Mouse (Mus musculus) midbrain, postnatal 0 days (tissue): Measurements from ENCODE around the gene Vps72. TPM values are rescaled to one million over a fixed set of nuclear protein-coding genes. Genes with fewer than 3 reads are reported as not detected.

Experiments used
- ATAC-seq: fragments of 200-750 bp; cut with Nextera tagmentation; 2 replicates; pipeline ENCODE4 v1.8.0; 2017; ENCODE audit warnings: moderate number of reproducible peaks, mild to moderate bottlenecking, moderate TSS enrichment, moderate library complexity; ENCODE audit not compliant: low FRiP score
- DNase-seq: peaks from one replicate; pipeline ENCODE4 v3.0.0-alpha.2; 2015; ENCODE audit warnings: low spot score
- H3K27ac ChIP-seq: fragments of 300-500 bp; sonication (generic); 2 replicates; pipeline ENCODE4 v1.5.1; 2014; ENCODE audit warnings: low read depth, mild to moderate bottlenecking, low read length, mixed read lengths
- H3K27me3 ChIP-seq: fragments of 300-500 bp; sonication (generic); 2 replicates; pipeline ENCODE4 v1.6.1; 2014; ENCODE audit warnings: low read length, control low read depth, mixed read lengths; ENCODE audit not compliant: insufficient read depth
- H3K36me3 ChIP-seq: fragments of 300-500 bp; sonication (generic); 2 replicates; pipeline ENCODE4 v1.6.1; 2014; ENCODE audit warnings: low read length, control low read depth, mixed read lengths; ENCODE audit not compliant: insufficient read depth
- H3K4me1 ChIP-seq: fragments of 300-500 bp; sonication (generic); 2 replicates; pipeline ENCODE4 v1.6.1; 2014; ENCODE audit warnings: mild to moderate bottlenecking, control low read depth, antibody characterized with exemption, low read length, mixed read lengths; ENCODE audit not compliant: insufficient read depth
- H3K4me2 ChIP-seq: fragments of 300-500 bp; sonication (generic); 2 replicates; pipeline ENCODE4 v1.6.1; 2014; ENCODE audit warnings: low read depth, mild to moderate bottlenecking, low read length, mixed read lengths; ENCODE audit not compliant: poor library complexity, severe bottlenecking
- H3K4me3 ChIP-seq: fragments of 300-500 bp; sonication (generic); 2 replicates; pipeline ENCODE4 v1.5.1; 2014; ENCODE audit warnings: low read depth, mild to moderate bottlenecking, low read length, moderate library complexity
- H3K9ac ChIP-seq: fragments of 300-500 bp; sonication (generic); replicated peaks from 2 replicates; pipeline ENCODE4 v1.6.1; 2014; ENCODE audit warnings: mild to moderate bottlenecking, low read length, moderate library complexity, mixed read lengths; ENCODE audit not compliant: poor library complexity, severe bottlenecking
- H3K9me3 ChIP-seq: fragments of 300-500 bp; sonication (generic); 2 replicates; pipeline ENCODE4 v1.6.1; 2016; ENCODE audit warnings: low read length, control low read depth
- CTCF ChIP-seq: IDR thresholded peaks from 2 replicates; pipeline ENCODE4 v1.5.1; 2016; ENCODE audit warnings: antibody characterized with exemption, mild to moderate bottlenecking
- WGBS: fragments of 180-500 bp; shearing (Covaris S2); extraction: QIAGEN DNeasy Blood & Tissue Kit; methylation state at CpG from one replicate; pipeline ENCODE4 v1.1.7; 2014; 5-methylcytosine and 5-hydroxymethylcytosine counted together
- microRNA-seq: library from miRNA; unstranded; fragments of <30 nt; microRNA quantifications from one replicate; pipeline ENCODE4, GENCODE M21; 2016; ENCODE audit warnings: borderline number of aligned reads
- polyA plus RNA-seq: library from polyadenylated mRNA; unstranded; fragments of >200 nt; fragmentation: Nextera tagmentation; extraction: Ambion mirVana; gene quantifications from 2 replicates; pipeline ENCODE4 v1.2.1, GENCODE M21; 2015
- total RNA-seq: library from RNA; depleted of rRNA; stranded (reverse); fragments of >200 nt; gene quantifications from 2 replicates; pipeline ENCODE4 v1.2.3, GENCODE M21; 2014; rRNA removed

Gene Vps72
- total and polyA plus RNA-seq, 2 experiments from 2014 or later = 84.7 to 136 TPM

DNA sequence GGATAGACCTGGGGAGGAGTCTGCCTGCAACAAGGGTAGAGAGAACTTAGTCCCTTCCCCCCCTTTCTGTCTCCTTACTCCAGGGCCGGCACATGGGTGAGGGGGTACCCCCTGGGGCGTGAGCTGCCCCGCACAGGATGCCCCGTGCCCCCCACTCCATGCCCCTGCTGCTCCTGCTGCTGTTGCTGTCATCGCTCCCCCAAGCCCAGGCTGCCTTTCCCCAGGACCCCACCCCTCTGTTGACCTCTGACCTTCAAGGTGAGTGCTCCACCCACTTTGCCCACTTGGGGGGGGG is 53.4 kb downstream of the Vps72 start:
- ATAC-seq (no peak), DNase-seq (no peak)
- H3K9me3 ChIP-seq = no peaks in the 10 kb centered on the region
- TF ChIP-seq CTCF = no peak
- H3K4me2 ChIP-seq = no peak overlapping the region
- H3K36me3 ChIP-seq = peaks cover 33% of the 10 kb centered on the region
- no peak overlapping the region for H3K27ac ChIP-seq
- no peak overlapping the region for H3K4me3 ChIP-seq
- 91% methylated on average over 4 of the region's 5 CpGs for WGBS
- H3K9ac ChIP-seq = no peak overlapping the region
- H3K4me1 ChIP-seq = peaks cover 30% of the 10 kb centered on the region
- no peaks in the 10 kb centered on the region for H3K27me3 ChIP-seq

DNA sequence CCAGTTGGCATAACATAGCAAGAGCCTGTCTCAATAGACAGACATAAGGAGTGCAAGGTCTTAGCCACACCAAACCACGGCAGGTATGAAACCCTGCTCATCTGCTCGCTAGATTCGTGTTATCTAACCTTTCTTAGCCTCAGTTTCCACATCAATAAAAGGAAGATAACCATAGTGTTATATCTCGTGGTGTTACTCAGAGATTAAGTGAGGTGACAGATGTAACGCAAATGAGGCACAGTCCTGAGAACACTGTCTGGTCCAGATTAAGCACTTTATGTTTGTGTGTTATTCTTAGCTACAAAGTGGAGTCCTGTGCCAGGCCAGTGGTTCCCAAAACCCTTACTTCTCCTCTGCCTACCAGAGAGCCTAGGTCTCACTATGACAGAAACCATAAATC is 54.0 kb downstream of the Vps72 start:
- no peak for ATAC-seq
- Histone ChIP-seq H3K36me3 (peaks cover 40% of the 10 kb centered on the region), H3K4me1 (peaks cover 24% of the 10 kb centered on the region), H3K9me3 (no peaks in the 10 kb centered on the region), H3K27me3 (no peaks in the 10 kb centered on the region), H3K4me3 (no peak overlapping the region), H3K27ac (no peak overlapping the region), H3K4me2 (no peak overlapping the region), H3K9ac (no peak overlapping the region)
- WGBS = 81% methylated on average over 5 of the region's 5 CpGs
- DNase-seq = no peak
- TF ChIP-seq CTCF = no peak

DNA sequence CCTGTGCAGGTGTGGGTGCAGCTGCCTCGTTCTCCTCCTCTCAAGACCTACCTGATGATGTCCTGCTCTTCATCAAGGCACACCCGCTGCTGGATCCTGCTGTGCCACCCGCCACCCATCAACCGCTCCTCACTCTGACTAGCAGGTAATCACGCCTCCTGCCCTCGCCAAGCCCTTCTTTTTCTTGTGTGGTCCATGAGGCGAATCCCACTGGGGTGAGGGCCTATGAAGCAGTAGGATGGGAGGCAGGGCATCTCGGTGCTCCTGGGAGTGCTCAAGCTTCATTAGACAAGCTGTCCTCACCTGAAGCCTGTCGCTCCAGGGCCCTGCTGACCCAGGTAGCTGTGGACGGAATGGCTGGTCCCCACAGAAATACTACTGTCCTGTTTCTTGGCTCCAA is 59.2 kb downstream of the Vps72 start:
- Histone ChIP-seq H3K9me3 (no peaks in the 10 kb centered on the region), H3K4me3 (no peak overlapping the region), H3K27ac (no peak overlapping the region), H3K4me1 (no peaks in the 10 kb centered on the region), H3K36me3 (peaks cover 69% of the 10 kb centered on the region), H3K4me2 (no peak overlapping the region), H3K27me3 (no peaks in the 10 kb centered on the region), H3K9ac (no peak overlapping the region)
- 92% methylated on average over 10 of the region's 10 CpGs for WGBS
- ATAC-seq (no peak), DNase-seq (no peak)
- TF ChIP-seq CTCF = no peak

DNA sequence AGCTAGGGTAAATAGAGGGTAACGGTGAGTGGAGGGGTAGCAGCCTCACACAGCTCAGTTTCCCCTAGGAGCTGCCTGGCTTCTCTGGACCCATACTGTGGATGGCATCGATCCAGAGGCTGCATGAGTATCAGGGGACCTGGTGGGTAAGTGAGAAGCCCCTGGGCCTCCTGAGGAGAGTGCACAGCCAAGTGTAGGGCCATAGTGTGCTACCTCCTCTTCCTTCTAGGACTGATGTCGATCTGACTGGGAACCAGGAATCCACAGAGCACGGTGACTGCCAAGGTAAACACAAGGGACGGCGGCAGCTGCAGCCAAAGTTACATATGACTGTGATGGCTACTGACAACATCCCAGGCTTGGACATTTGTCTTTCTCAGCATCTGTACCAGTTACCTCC is 60.3 kb downstream of the Vps72 start:
- no peak for DNase-seq
- Histone ChIP-seq H3K4me3 (no peak overlapping the region), H3K4me2 (no peak overlapping the region), H3K4me1 (no peaks in the 10 kb centered on the region), H3K9me3 (no peaks in the 10 kb centered on the region), H3K9ac (no peak overlapping the region), H3K27me3 (no peaks in the 10 kb centered on the region), H3K36me3 (peaks cover 67% of the 10 kb centered on the region), H3K27ac (no peak overlapping the region)
- 83% methylated on average over 6 of the region's 6 CpGs for WGBS
- no peak for ATAC-seq
- no peak for TF ChIP-seq CTCF

Small RNA genes within 50 kb of the gene (microRNA-seq; reads per million reads assigned to microRNA genes)
- gene Mir8099-1 = not detected

Other genes with a start within 250 kb of the Vps72 start
- 270 and 309 TPM in 2 replicates for gene Psmb4, start 224.1 kb upstream of the Vps72 start, total RNA-seq
- gene Psmb4, start 224.1 kb upstream of the Vps72 start, polyA plus RNA-seq = 358 and 362 TPM in 2 replicates
- 17.7 and 19.8 TPM in 2 replicates for gene Selenbp1, start 178.0 kb upstream of the Vps72 start, total RNA-seq
- 11.7 and 13.7 TPM in 2 replicates for gene Selenbp1, start 178.0 kb upstream of the Vps72 start, polyA plus RNA-seq
- gene Rfx5, start 156.9 kb upstream of the Vps72 start, total RNA-seq = 17.5 and 25.1 TPM in 2 replicates
- 6.0 and 6.9 TPM in 2 replicates for gene Rfx5, start 156.9 kb upstream of the Vps72 start, polyA plus RNA-seq
- gene Pi4kb, start 136.3 kb upstream of the Vps72 start, total RNA-seq = 55.0 and 60.7 TPM in 2 replicates
- gene Pi4kb, start 136.3 kb upstream of the Vps72 start, polyA plus RNA-seq = 21.0 and 24.3 TPM in 2 replicates
- 25.7 and 30.0 TPM in 2 replicates for gene Zfp687, start 95.6 kb upstream of the Vps72 start, total RNA-seq
- 13.3 and 15.6 TPM in 2 replicates for gene Zfp687, start 95.6 kb upstream of the Vps72 start, polyA plus RNA-seq
- 179 and 200 TPM in 2 replicates for gene Psmd4, start 68.4 kb upstream of the Vps72 start, total RNA-seq
- gene Psmd4, start 68.4 kb upstream of the Vps72 start, polyA plus RNA-seq = 262 and 267 TPM in 2 replicates
- 20.1 and 21.6 TPM in 2 replicates for gene Pip5k1a, start 4.1 kb upstream of the Vps72 start, total RNA-seq
- 12.9 and 13.3 TPM in 2 replicates for gene Pip5k1a, start 4.1 kb upstream of the Vps72 start, polyA plus RNA-seq
- gene Tmod4, start 13.5 kb downstream of the Vps72 start, total RNA-seq = not detected in 2 replicates
- gene Tmod4, start 13.5 kb downstream of the Vps72 start, polyA plus RNA-seq = 0.41 and 0.49 TPM in 2 replicates
- gene Scnm1, start 23.0 kb downstream of the Vps72 start, total RNA-seq = 47.6 and 60.4 TPM in 2 replicates
- 69.6 and 82.7 TPM in 2 replicates for gene Scnm1, start 23.0 kb downstream of the Vps72 start, polyA plus RNA-seq
- 35.3 and 42.2 TPM in 2 replicates for gene Lysmd1, start 23.1 kb downstream of the Vps72 start, total RNA-seq
- 50.9 and 51.9 TPM in 2 replicates for gene Lysmd1, start 23.1 kb downstream of the Vps72 start, polyA plus RNA-seq
- gene Tnfaip8l2, start 31.3 kb downstream of the Vps72 start, total RNA-seq = 0.93 and 1.2 TPM in 2 replicates
- 2.2 and 2.8 TPM in 2 replicates for gene Tnfaip8l2, start 31.3 kb downstream of the Vps72 start, polyA plus RNA-seq
- 126 and 148 TPM in 2 replicates for gene Sema6c, start 49.4 kb downstream of the Vps72 start, total RNA-seq
- gene Sema6c, start 49.4 kb downstream of the Vps72 start, polyA plus RNA-seq = 17.1 and 18.4 TPM in 2 replicates
- 6.5 and 7.6 TPM in 2 replicates for gene Gabpb2, start 106.9 kb downstream of the Vps72 start, total RNA-seq
- gene Gabpb2, start 106.9 kb downstream of the Vps72 start, polyA plus RNA-seq = 1.5 and 1.6 TPM in 2 replicates
- 35.0 and 54.7 TPM in 2 replicates for gene Cdc42se1, start 117.7 kb downstream of the Vps72 start, total RNA-seq
- 40.9 and 41.4 TPM in 2 replicates for gene Cdc42se1, start 117.7 kb downstream of the Vps72 start, polyA plus RNA-seq
- gene Mllt11, start 121.1 kb downstream of the Vps72 start, total RNA-seq = 301 and 367 TPM in 2 replicates
- gene Mllt11, start 121.1 kb downstream of the Vps72 start, polyA plus RNA-seq = 738 and 774 TPM in 2 replicates
- gene Gm128, start 130.6 kb downstream of the Vps72 start, total RNA-seq = 0.24 and 0.49 TPM in 2 replicates
- 0.19 and 0.27 TPM in 2 replicates for gene Gm128, start 130.6 kb downstream of the Vps72 start, polyA plus RNA-seq
- not detected in 2 replicates for gene Bnipl, start 140.2 kb downstream of the Vps72 start, total RNA-seq
- gene Bnipl, start 140.2 kb downstream of the Vps72 start, polyA plus RNA-seq = not detected in 2 replicates
- gene Mindy1, start 170.3 kb downstream of the Vps72 start, total RNA-seq = 36.5 and 37.1 TPM in 2 replicates
- gene Mindy1, start 170.3 kb downstream of the Vps72 start, polyA plus RNA-seq = 34.8 and 36.5 TPM in 2 replicates
- gene Prune1, start 171.1 kb downstream of the Vps72 start, total RNA-seq = 78.9 and 93.8 TPM in 2 replicates
- 77.3 and 84.0 TPM in 2 replicates for gene Prune1, start 171.1 kb downstream of the Vps72 start, polyA plus RNA-seq
- 0.27 TPM in 1 of 2 replicates, not detected in the other for gene Anxa9, start 196.2 kb downstream of the Vps72 start, total RNA-seq
- gene Anxa9, start 196.2 kb downstream of the Vps72 start, polyA plus RNA-seq = 0.32 TPM in 2 replicates
- gene Cers2, start 203.8 kb downstream of the Vps72 start, total RNA-seq = 58.5 and 62.7 TPM in 2 replicates
- 82.5 and 83.9 TPM in 2 replicates for gene Cers2, start 203.8 kb downstream of the Vps72 start, polyA plus RNA-seq
- 44.4 and 46.2 TPM in 2 replicates for gene Setdb1, start 246.2 kb downstream of the Vps72 start, total RNA-seq
- 27.4 and 28.4 TPM in 2 replicates for gene Setdb1, start 246.2 kb downstream of the Vps72 start, polyA plus RNA-seq